Mouse (Mus musculus) ovary, adult 2 months (tissue): ENCODE data around the gene Gng3. TPM values are rescaled to one million over a fixed set of nuclear protein-coding genes. Genes with fewer than 3 reads are reported as not detected.

ENCODE experiments used
- polyA plus RNA-seq: library from polyadenylated mRNA; depleted of rRNA; stranded (reverse); fragments of >200 nt; gene quantifications from 2 replicates; pipeline ENCODE4 v1.2.3, GENCODE M21; 2012; rRNA removed

Gng3 gene
- polyA plus RNA-seq, result 1.5 and 1.9 TPM in 2 replicates

GRCm38 (mm10) chr19:8839103-8839907 lies at the start of gene Gng3:
Gng3 (minus strand) TSS chr19:8839194.

DNA sequence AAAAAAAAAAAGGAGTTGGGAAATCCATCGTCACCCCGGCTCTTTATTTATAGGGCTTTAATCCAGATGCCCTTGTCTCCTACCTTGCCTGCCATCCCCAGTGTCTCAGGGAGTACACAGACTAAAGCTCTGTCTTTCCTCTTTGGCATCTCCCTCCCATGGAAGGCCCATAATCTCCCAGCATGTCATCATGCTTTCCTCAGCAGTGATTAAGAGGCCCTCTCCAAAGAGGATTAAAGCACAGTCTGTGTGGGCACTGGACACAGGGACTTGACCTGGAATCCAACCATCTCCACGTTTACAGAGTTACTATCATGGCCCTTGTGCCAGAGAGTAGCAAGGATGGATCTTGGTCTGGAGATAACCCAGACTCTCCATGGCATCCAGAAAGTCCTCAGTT lies 44.6 kb upstream of the Gng3 start, which contains the start of the genes Lbhd1 and Gm49403:
Gene Lbhd1, plus strand, starts transcription at position 117 of the 400 bp plus-strand sequence.
Gene Gm49403, plus strand, starts transcription at position 315 of the 400 bp plus-strand sequence.

DNA sequence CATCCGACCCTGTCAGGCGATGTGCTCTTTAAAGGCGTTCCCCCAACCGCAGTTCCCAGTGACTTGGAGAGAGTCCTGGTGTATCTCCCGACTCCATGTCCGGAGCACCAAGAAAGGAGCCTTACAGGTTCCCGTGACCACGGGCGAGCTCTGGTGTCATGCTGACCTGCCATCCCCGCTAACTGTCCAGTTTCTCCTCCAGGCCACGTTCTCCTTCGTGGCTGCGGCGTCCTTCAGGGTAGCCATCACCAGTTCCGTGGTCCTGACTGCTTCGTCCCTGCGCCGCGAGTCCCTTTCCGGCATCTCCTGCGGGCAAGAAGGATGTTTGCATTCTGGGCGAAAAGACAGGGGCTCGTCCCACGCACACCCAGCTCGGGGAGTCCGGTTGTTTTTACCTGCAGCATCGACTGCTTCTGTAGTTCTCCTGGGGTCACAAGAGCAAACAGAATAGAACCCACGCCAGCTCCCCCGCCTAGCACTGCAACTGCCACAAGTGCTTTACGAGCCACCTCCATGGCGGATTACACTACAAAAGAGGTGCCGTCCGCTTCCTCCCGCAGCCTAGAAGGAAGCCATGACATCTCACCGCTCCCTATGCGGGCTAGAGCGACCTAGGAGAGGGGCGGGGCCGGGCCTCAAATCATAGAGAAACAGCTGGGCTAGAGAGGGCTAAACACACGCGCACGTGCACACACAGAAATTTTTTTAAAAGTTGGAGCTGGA lies 41.5 kb upstream of the Gng3 start, which contains the start of gene Uqcc3:
Gene Uqcc3, minus strand, starts transcription at position 613 of the 723 bp plus-strand sequence.

GRCm38 (mm10) chr19:8871267-8872186 lies 32.5 kb upstream of the Gng3 start, which contains the start of gene Ubxn1:
Ubxn1 (plus strand) TSS chr19:8871496.

DNA sequence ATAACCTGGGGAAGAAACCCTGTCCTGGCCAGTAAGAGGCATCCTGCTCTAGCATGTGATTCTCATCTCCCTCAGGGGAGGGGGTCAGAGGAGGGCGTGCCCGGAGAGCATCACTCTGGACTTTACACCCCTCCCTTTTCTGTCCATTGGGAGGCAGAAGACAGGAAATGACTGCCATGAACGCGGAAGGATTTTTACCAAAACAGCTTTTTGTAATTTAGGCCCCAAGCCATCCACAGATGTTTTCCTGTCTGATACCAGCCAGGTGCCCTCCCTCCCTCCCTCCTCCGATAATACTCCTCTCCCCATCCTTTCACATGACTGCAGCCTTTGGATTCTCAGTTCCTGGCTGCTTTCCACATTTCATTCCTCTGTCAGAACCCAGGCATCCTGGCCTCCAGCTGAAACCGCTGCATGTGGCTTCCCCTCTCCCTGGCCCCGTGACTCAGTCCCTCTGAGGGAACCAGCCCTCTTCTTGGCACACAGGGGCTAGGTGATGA lies 11.5 kb upstream of the Gng3 start, which contains the start of gene Lrrn4cl:
Gene Lrrn4cl, plus strand, starts transcription at position 367 of the 500 bp plus-strand sequence.

DNA sequence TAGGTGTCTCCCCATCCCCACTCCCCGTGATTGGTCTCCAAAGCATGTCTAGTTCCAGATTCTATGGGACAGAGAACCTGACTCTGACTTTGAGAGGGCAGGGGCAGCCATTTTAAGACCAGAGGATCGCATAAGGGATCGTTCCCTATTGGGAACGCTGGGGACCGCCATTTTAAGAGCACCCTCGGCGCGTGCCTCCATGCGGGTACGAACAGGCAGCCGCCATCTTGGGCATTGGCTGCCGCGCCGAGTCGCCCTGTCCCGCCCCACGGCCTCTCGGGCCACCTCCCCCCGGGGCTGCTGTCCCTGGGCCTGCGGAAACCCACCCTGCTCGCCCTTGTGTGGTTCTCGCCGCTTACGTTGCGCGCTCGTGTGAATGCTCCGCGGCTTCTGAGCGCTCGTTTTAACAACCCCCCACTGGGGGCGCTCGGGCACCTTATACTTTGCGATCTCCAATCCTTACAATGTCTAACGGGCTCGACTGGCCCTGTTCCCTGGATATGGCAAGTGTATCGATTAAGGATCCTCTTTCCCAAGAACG lies 1.7 kb downstream of the Gng3 start, which contains the start of gene Bscl2:
Gene Bscl2, plus strand, starts transcription at position 217 of the 541 bp plus-strand sequence.

DNA sequence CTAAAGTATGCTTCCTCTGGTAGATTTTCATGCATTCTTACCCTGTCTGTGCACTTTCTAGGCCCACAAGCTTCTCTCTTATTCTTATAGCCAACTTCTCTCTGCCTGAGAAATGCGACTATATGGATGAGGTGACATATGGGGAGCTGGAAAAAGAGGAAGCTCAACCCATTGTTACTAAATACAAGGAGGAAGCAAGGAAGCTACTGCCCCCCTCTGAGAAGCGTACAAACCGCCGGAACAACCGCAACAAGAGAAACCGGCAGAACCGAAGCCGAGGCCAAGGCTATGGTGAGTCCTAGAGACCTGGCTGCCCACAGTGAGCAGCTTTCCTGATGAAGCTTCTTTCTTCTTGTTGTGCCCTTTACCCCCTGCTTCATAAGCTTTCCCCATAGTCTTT lies 9.3 kb downstream of the Gng3 start, which contains the start of gene AC129217.1:
Gene AC129217.1, plus strand, starts transcription at position 114 of the 400 bp plus-strand sequence.

DNA sequence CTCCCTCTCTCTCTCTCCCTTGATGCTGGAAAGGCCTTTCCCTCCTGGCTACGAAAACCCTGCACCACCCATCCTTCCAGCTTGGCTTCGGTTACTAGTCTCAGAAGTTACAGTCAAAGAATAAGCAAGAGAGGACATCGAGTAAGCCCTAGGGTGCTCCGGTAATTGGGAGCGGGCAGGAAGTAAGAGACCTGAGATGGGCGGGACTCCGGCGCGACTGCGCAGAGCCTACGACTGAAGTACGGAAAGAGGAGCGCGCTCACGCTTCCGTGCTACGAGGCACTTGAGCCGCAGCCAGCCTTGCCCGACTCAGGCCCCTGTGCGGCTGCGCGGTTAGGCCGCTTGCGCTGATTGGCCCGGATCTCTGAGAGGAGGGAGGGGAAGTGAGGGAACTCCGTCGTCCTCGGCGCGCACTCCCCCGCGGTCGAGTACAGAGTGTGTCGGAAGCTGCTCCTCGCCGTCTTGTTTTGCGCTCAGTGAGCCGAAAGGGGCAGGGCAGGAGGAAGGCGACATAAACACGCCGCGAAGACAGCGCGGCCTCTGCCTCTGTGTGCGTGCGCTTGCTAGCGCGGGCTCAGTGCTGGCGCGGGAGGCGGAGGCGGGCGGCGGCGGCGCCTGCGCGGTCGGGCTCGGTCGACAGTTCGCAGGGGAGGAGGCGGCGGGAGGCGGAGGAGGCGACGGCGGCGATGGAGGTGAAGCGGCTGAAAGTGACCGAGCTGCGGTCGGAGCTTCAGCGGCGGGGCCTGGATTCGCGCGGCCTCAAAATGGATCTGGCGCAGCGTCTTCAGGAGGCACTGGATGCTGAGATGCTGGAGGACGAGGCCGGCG lies 19.2 kb downstream of the Gng3 start, which contains the start of gene Hnrnpul2:
Gene Hnrnpul2, plus strand, starts transcription at position 415 of the 828 bp plus-strand sequence.

GRCm38 (mm10) chr19:8818801-8819595 lies 20.0 kb downstream of the Gng3 start, which contains the start of gene Ttc9c:
Ttc9c (minus strand) TSS chr19:8819333.

DNA sequence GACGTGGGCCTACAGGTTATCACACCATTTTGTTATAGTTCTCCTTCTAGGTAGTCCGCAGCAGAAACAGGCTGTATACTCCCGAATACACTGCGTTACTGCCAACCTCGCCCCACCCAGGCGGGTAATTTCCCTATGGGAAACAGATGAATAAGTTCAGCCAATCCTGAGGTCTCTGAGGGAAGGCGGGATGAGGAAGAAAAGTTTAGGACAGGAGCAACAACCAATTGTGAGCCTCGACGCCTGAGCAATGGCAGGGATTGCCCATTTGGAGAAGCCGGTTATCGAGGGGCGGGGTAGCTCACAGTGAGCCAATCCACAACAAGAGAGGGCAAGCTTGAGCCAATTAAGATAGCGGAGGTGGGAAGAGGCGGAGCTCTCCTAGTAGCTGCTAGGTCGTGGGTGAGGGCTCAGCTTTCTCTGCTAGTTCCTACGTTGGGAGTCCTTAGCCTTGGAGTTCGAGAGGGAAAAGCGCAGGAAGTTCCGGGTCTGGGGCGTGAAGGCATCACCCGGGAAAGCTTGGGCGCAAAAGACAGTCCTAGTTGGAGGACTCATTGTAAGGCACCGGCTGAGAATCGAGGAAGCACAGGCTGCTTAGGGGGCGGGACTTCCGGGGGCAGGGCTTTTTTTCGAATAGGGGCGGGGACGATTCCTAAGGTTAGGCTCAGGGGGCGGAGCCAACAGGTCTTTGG lies 36.7 kb downstream of the Gng3 start, which contains the start of gene Zbtb3:
Gene Zbtb3, plus strand, starts transcription at position 426 of the 692 bp plus-strand sequence.

GRCm38 (mm10) chr19:8798264-8798946 lies 40.6 kb downstream of the Gng3 start, which contains the start of gene Polr2g:
Polr2g (minus strand) TSS chr19:8798577.

Other genes starting within 250 kb of the Gng3 start
- gene Slc22a8, start 247.9 kb downstream of the Gng3 start, polyA plus RNA-seq, result 0.05 and 0.14 TPM in 2 replicates
- not detected in 2 replicates for gene Slc22a6, start 221.2 kb downstream of the Gng3 start, polyA plus RNA-seq
- 0.27 and 0.39 TPM in 2 replicates for gene Chrm1, start 175.4 kb downstream of the Gng3 start, polyA plus RNA-seq
- gene Slc3a2, start 115.8 kb downstream of the Gng3 start, polyA plus RNA-seq, result 264 and 289 TPM in 2 replicates
- gene Wdr74, start 103.4 kb downstream of the Gng3 start, polyA plus RNA-seq, result 39.6 and 45.2 TPM in 2 replicates
- gene 1700092M07Rik, start 98.5 kb downstream of the Gng3 start, polyA plus RNA-seq, result not detected in 2 replicates
- gene Stx5a, start 97.8 kb downstream of the Gng3 start, polyA plus RNA-seq, result 114 and 132 TPM in 2 replicates
- gene Nxf1, start 82.1 kb downstream of the Gng3 start, polyA plus RNA-seq, result 61.6 and 71.3 TPM in 2 replicates
- 276 and 327 TPM in 2 replicates for gene Tmem223, start 68.2 kb downstream of the Gng3 start, polyA plus RNA-seq
- 127 and 136 TPM in 2 replicates for gene Tmem179b, start 64.7 kb downstream of the Gng3 start, polyA plus RNA-seq
- 26.9 and 28.3 TPM in 2 replicates for gene Taf6l, start 52.8 kb downstream of the Gng3 start, polyA plus RNA-seq
- 24.6 and 45.5 TPM in 2 replicates for gene Polr2g, start 40.6 kb downstream of the Gng3 start, polyA plus RNA-seq
- 3.0 and 3.2 TPM in 2 replicates for gene Zbtb3, start 36.6 kb downstream of the Gng3 start, polyA plus RNA-seq
- 12.5 and 19.6 TPM in 2 replicates for gene Ttc9c, start 19.9 kb downstream of the Gng3 start, polyA plus RNA-seq
- 16.0 and 24.5 TPM in 2 replicates for gene Hnrnpul2, start 19.2 kb downstream of the Gng3 start, polyA plus RNA-seq
- 0.68 TPM in 1 of 2 replicates, not detected in the other for gene AC129217.1, start 9.4 kb downstream of the Gng3 start, polyA plus RNA-seq
- 183 and 186 TPM in 2 replicates for gene Bscl2, start 1.7 kb downstream of the Gng3 start, polyA plus RNA-seq
- gene Lrrn4cl, start 11.6 kb upstream of the Gng3 start, polyA plus RNA-seq, result 3.2 and 4.4 TPM in 2 replicates
- 115 and 129 TPM in 2 replicates for gene Ubxn1, start 32.3 kb upstream of the Gng3 start, polyA plus RNA-seq
- gene Uqcc3, start 41.7 kb upstream of the Gng3 start, polyA plus RNA-seq, result 22.7 and 33.5 TPM in 2 replicates
- 0.85 and 1.2 TPM in 2 replicates for gene Lbhd1, start 44.5 kb upstream of the Gng3 start, polyA plus RNA-seq
- not detected in 2 replicates for gene Gm49403, start 44.7 kb upstream of the Gng3 start, polyA plus RNA-seq
- gene 1810009A15Rik, start 49.7 kb upstream of the Gng3 start, polyA plus RNA-seq, result 19.1 and 24.3 TPM in 2 replicates
- not detected in 2 replicates for gene Gm49416, start 49.7 kb upstream of the Gng3 start, polyA plus RNA-seq
- gene Ints5, start 53.8 kb upstream of the Gng3 start, polyA plus RNA-seq, result 37.5 and 40.2 TPM in 2 replicates
- 135 and 159 TPM in 2 replicates for gene Ganab, start 58.9 kb upstream of the Gng3 start, polyA plus RNA-seq
- 118 and 124 TPM in 2 replicates for gene B3gat3, start 81.2 kb upstream of the Gng3 start, polyA plus RNA-seq
- gene Rom1, start 90.2 kb upstream of the Gng3 start, polyA plus RNA-seq, result 23.4 and 23.7 TPM in 2 replicates
- 73.5 and 83.4 TPM in 2 replicates for gene Eml3, start 90.4 kb upstream of the Gng3 start, polyA plus RNA-seq
- gene Mta2, start 102.7 kb upstream of the Gng3 start, polyA plus RNA-seq, result 21.7 and 22.8 TPM in 2 replicates
- 24.1 and 25.9 TPM in 2 replicates for gene Tut1, start 114.7 kb upstream of the Gng3 start, polyA plus RNA-seq
- 306 and 361 TPM in 2 replicates for gene Eef1g, start 127.8 kb upstream of the Gng3 start, polyA plus RNA-seq
- gene Ahnak, start 150.1 kb upstream of the Gng3 start, polyA plus RNA-seq, result 16.0 and 16.5 TPM in 2 replicates
- gene Scgb1a1, start 248.8 kb upstream of the Gng3 start, polyA plus RNA-seq, result 5.3 TPM in 1 of 2 replicates, not detected in the other